Mouse (Mus musculus) urinary bladder, postnatal 10 days (tissue): ENCODE measurements around the gene AL607142.1.

Source experiments
- DNase-seq: peaks from one replicate; pipeline ENCODE4 v3.0.0; 2022; ENCODE audit warnings: low spot score

The AL607142.1 gene

GRCm38 (mm10) chr4:120064696-120065095 is at the start of gene AL607142.1:
Gene AL607142.1, plus strand, starts transcription at chr4:120064996.
- DNase-seq = no peak

GRCm38 (mm10) chr4:120018426-120018825 is 46.4 kb upstream of the AL607142.1 start:
- DNase-seq = no peak

GRCm38 (mm10) chr4:120022392-120022791 is 42.4 kb upstream of the AL607142.1 start:
- DNase-seq = no peak

GRCm38 (mm10) chr4:120023221-120023840 is 41.5 kb upstream of the AL607142.1 start:
- DNase-seq = no peak

GRCm38 (mm10) chr4:120024071-120024470 is 40.7 kb upstream of the AL607142.1 start:
- no peak for DNase-seq

- DNase-seq = no peak
Measured at GRCm38 (mm10) chr4:120027671-120028070, 37.1 kb upstream of the AL607142.1 start.

- no peak for DNase-seq
Measured at GRCm38 (mm10) chr4:120029937-120030336, 34.9 kb upstream of the AL607142.1 start.

- no peak for DNase-seq
Measured at GRCm38 (mm10) chr4:120032320-120032983, 32.3 kb upstream of the AL607142.1 start.

- DNase-seq = no peak
Measured at GRCm38 (mm10) chr4:120032984-120033355, 31.8 kb upstream of the AL607142.1 start.

GRCm38 (mm10) chr4:120036294-120036693 is 28.5 kb upstream of the AL607142.1 start:
- no peak for DNase-seq

GRCm38 (mm10) chr4:120037007-120037406 is 27.8 kb upstream of the AL607142.1 start:
- no peak for DNase-seq

- no peak for DNase-seq
Measured at GRCm38 (mm10) chr4:120041520-120041919, 23.3 kb upstream of the AL607142.1 start.

GRCm38 (mm10) chr4:120042480-120042879 is 22.3 kb upstream of the AL607142.1 start:
- no peak for DNase-seq

GRCm38 (mm10) chr4:120044612-120045011 is 20.2 kb upstream of the AL607142.1 start:
- DNase-seq = no peak

- DNase-seq = no peak
Measured at GRCm38 (mm10) chr4:120045131-120045537, 19.7 kb upstream of the AL607142.1 start.

- DNase-seq = no peak
Measured at GRCm38 (mm10) chr4:120045871-120046270, 18.9 kb upstream of the AL607142.1 start.

- DNase-seq = no peak
Measured at GRCm38 (mm10) chr4:120047060-120047459, 17.7 kb upstream of the AL607142.1 start.

- no peak for DNase-seq
Measured at GRCm38 (mm10) chr4:120048274-120048673, 16.5 kb upstream of the AL607142.1 start.

- no peak for DNase-seq
Measured at GRCm38 (mm10) chr4:120049857-120050256, 14.9 kb upstream of the AL607142.1 start.

GRCm38 (mm10) chr4:120052481-120052880 is 12.3 kb upstream of the AL607142.1 start:
- DNase-seq = no peak

GRCm38 (mm10) chr4:120053026-120054005 is 11.5 kb upstream of the AL607142.1 start:
- no peak for DNase-seq

- no peak for DNase-seq
Measured at GRCm38 (mm10) chr4:120054145-120054544, 10.7 kb upstream of the AL607142.1 start.

GRCm38 (mm10) chr4:120056451-120056850 is 8.3 kb upstream of the AL607142.1 start:
- DNase-seq = no peak
